Mouse (Mus musculus) naive thymus-derived CD4-positive, alpha-beta T cell, adult 2 months (primary cell): ENCODE data around the gene Spag4.
A peak's percentile ranks its signal among the peaks of the same experiment; 100 is the strongest.
"Not testable (repeated sequence)": the region's sequence is repeated elsewhere in the genome, so short reads cannot be mapped to it uniquely, and the experiment has no call there.

Experiments used
- DNase-seq: peaks from one replicate; pipeline ENCODE4 v3.0.0-alpha.2; 2011; ENCODE audit warnings: low read depth

Spag4 gene

GRCm38 (mm10) chr2:156110627-156111357 lies 45.8 kb downstream of the Spag4 start:
- DNase-seq = peak; percentile 53

GRCm38 (mm10) chr2:156111358-156112079 lies 46.5 kb downstream of the Spag4 start, which contains the start of the genes Cpne1 and Rbm12:
Cpne1 (minus strand) TSS chr2:156111965.
Rbm12 (minus strand) TSS chr2:156111978.
- peak; percentile 96 for DNase-seq

- not testable (repeated sequence) for DNase-seq
Measured at GRCm38 (mm10) chr2:156112080-156112423, 47.1 kb downstream of the Spag4 start.

- no peak for DNase-seq
Measured at GRCm38 (mm10) chr2:156119566-156119965, 54.6 kb downstream of the Spag4 start.
